Mouse (Mus musculus) heart, adult 2 months (tissue): ENCODE data around the gene Macrod1. TPM values are rescaled to one million over a fixed set of nuclear protein-coding genes. Genes with fewer than 3 reads are reported as not detected.

ENCODE experiments used
- DNase-seq, 2 experiments: peaks; one replicate each; pipeline ENCODE4 v3.0.0; 2021
- H3K27ac ChIP-seq: fragments of 200-600 bp; 2 replicates; pipeline ENCODE4 v1.8.1; 2022
- H3K27me3 ChIP-seq: fragments of 200-500 bp; 2 replicates; pipeline ENCODE4 v1.6.1; 2012; ENCODE audit warnings: mild to moderate bottlenecking, low read length, inconsistent platforms, mixed read lengths; ENCODE audit not compliant: control insufficient read depth, insufficient read depth
- H3K36me3 ChIP-seq: fragments of 200-500 bp; 2 replicates; pipeline ENCODE4 v1.6.1; 2012; ENCODE audit warnings: low read length, inconsistent platforms; ENCODE audit not compliant: control insufficient read depth, insufficient read depth
- H3K4me1 ChIP-seq: fragments of 200-500 bp; 2 replicates; pipeline ENCODE4 v1.6.1; 2011; ENCODE audit warnings: low read length; ENCODE audit not compliant: control insufficient read depth, insufficient read depth
- H3K4me3 ChIP-seq: fragments of 200-600 bp; 2 replicates; pipeline ENCODE4 v1.8.1; 2022
- H3K79me2 ChIP-seq: fragments of 200-500 bp; replicated peaks from 2 replicates; pipeline ENCODE4 v1.6.1; 2012; ENCODE audit warnings: mild to moderate bottlenecking, inconsistent platforms, low read length, moderate library complexity, mixed read lengths; ENCODE audit not compliant: control insufficient read depth, insufficient read depth
- H3K9ac ChIP-seq: fragments of 200-500 bp; 2 replicates; pipeline ENCODE4 v1.6.1; 2012; ENCODE audit warnings: low read depth, mild to moderate bottlenecking, control low read depth, inconsistent platforms, low read length, mixed read lengths
- CTCF ChIP-seq: fragments of 200-600 bp; IDR thresholded peaks from 2 replicates; pipeline ENCODE4 v1.8.1; 2022; ENCODE audit warnings: antibody characterized with exemption, mild to moderate bottlenecking, moderate library complexity
- EP300 ChIP-seq: fragments of 200-500 bp; IDR thresholded peaks from 2 replicates; pipeline ENCODE4 v1.6.1; 2011; ENCODE audit warnings: low read depth, low read length, control low read depth; ENCODE audit not compliant: insufficient read depth
- POLR2A ChIP-seq: fragments of 200-500 bp; IDR thresholded peaks from 2 replicates; pipeline ENCODE4 v1.6.1; 2011; ENCODE audit warnings: mild to moderate bottlenecking, low read depth, low read length, control low read depth; ENCODE audit not compliant: insufficient read depth
- WGBS: fragments of 180-500 bp; shearing (Covaris S2); methylation state at CpG from one replicate; pipeline ENCODE4 v1.1.7; 2018; 5-methylcytosine and 5-hydroxymethylcytosine counted together
- intact Hi-C: fragments of 180-260 bp; cut with DNase I; formaldehyde crosslinking; loops from one replicate; pipeline ENCODE4 v1.15.1; 2025
- polyA plus RNA-seq: library from polyadenylated mRNA; depleted of rRNA; stranded (reverse); fragments of >200 nt; gene quantifications from 2 replicates; pipeline ENCODE4 v1.2.3, GENCODE M21; 2012
- total RNA-seq, 2 experiments: library from RNA; stranded (reverse); gene quantifications; 2 replicates each; pipeline ENCODE4 v1.2.3; 2021

The Macrod1 gene
- total and polyA plus RNA-seq, 3 experiments, result 262 to 309 (median 278) TPM

DNA sequence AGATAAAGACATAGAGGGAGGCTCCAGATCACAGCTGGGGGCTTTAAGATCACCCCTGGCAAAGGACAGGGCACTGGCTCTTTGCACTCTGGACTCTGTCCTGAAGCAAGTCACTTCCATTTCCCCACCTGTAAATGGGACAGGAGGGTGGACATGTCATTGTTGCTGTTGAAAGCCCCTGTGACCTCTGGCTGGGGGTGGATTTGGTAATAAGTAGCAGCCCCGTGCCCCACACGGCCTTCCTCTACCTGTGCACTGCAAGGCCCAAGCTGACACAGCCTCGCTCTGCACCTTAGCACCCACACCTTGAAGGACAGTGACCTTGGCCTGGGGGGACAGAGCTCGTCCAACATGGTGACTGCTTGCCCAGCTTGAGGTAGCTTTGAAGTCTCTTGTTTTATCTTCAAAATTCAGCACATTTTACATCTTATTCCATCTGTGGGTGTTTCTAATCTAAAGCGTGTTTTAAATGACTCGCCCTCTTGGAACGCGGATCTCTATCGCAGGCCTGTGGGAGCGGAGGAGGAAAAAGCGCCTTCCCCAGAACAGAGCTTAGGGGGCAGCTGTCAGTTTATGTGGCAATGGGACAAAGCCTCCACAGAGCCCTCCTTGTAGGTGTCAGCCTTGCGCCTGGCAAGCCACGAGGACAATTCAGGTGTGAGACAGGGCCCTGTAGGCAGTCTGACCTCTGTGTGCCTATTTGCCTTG lies 121.3 kb downstream of the Macrod1 start:
- Histone ChIP-seq H3K27ac (no peak overlapping the region), H3K4me1 (peaks cover 5% of the 10 kb centered on the region), H3K36me3 (no peaks in the 10 kb centered on the region), H3K9ac (no peak overlapping the region), H3K27me3 (no peaks in the 10 kb centered on the region), H3K79me2 (no peaks in the 10 kb centered on the region), H3K4me3 (no peak overlapping the region)
- no peak for DNase-seq
- intact Hi-C loops, result no loop called here
- no peak for TF ChIP-seq EP300
- WGBS, result 76% methylated on average over 13 of the region's 13 CpGs

GRCm38 (mm10) chr19:7178841-7179452 lies 122.3 kb downstream of the Macrod1 start:
- H3K36me3 ChIP-seq, result no peaks in the 10 kb centered on the region
- no peak for TF ChIP-seq CTCF
- TF ChIP-seq POLR2A, result no peak
- no peak for TF ChIP-seq EP300
- 31% methylated on average over 3 of the region's 3 CpGs for WGBS
- no peak for DNase-seq
- H3K4me3 ChIP-seq, result no peak overlapping the region
- no peaks in the 10 kb centered on the region for H3K27me3 ChIP-seq
- no peak overlapping the region for H3K9ac ChIP-seq
- H3K4me1 ChIP-seq, result peaks cover 5% of the 10 kb centered on the region
- intact Hi-C loops, result no loop called here
- no peaks in the 10 kb centered on the region for H3K79me2 ChIP-seq
- H3K27ac ChIP-seq, result no peak overlapping the region

- H3K27me3 ChIP-seq, result no peaks in the 10 kb centered on the region
- WGBS, result 73% methylated on average over 8 of the region's 8 CpGs
- DNase-seq, result peak in 1 of 2 experiments; percentile 49
- H3K79me2 ChIP-seq, result no peaks in the 10 kb centered on the region
- peaks cover 5% of the 10 kb centered on the region for H3K4me1 ChIP-seq
- H3K9ac ChIP-seq, result no peak overlapping the region
- intact Hi-C loops, result no loop called here
- H3K36me3 ChIP-seq, result no peaks in the 10 kb centered on the region
- H3K27ac ChIP-seq, result no peak overlapping the region
- H3K4me3 ChIP-seq, result no peak overlapping the region
- no peak for TF ChIP-seq CTCF
- TF ChIP-seq POLR2A, result no peak
- TF ChIP-seq EP300, result no peak
These were observed 124.3 kb downstream of the Macrod1 start for GRCm38 (mm10) chr19:7180756-7181405.

GRCm38 (mm10) chr19:7181496-7181895 lies 124.9 kb downstream of the Macrod1 start:
- Histone ChIP-seq H3K79me2 (no peaks in the 10 kb centered on the region), H3K4me1 (peaks cover 5% of the 10 kb centered on the region), H3K9ac (no peak overlapping the region), H3K27me3 (no peaks in the 10 kb centered on the region), H3K4me3 (no peak overlapping the region), H3K36me3 (no peaks in the 10 kb centered on the region), H3K27ac (no peak overlapping the region)
- DNase-seq, result no peak
- 72% methylated on average over 7 of the region's 7 CpGs for WGBS
- TF ChIP-seq CTCF, result no peak
- no peak for TF ChIP-seq POLR2A
- no peak for TF ChIP-seq EP300
- intact Hi-C loops, result no loop called here

- DNase-seq, result peak; percentile 50 to 58
- Histone ChIP-seq H3K4me1 (peaks cover 5% of the 10 kb centered on the region), H3K36me3 (no peaks in the 10 kb centered on the region), H3K27ac (no peak overlapping the region), H3K79me2 (no peaks in the 10 kb centered on the region), H3K27me3 (no peaks in the 10 kb centered on the region), H3K9ac (no peak overlapping the region), H3K4me3 (no peak overlapping the region)
- TF ChIP-seq EP300 (no peak), POLR2A (no peak), CTCF (no peak)
- 13% methylated on average over 23 of the region's 23 CpGs for WGBS
- intact Hi-C loops, result no loop called here
These were observed 125.8 kb downstream of the Macrod1 start for GRCm38 (mm10) chr19:7182273-7182949.
